Mouse (Mus musculus) MN1 (cell line): ENCODE results near the gene Olfr153.
"Not testable (repeated sequence)": the region's sequence is repeated elsewhere in the genome, so short reads cannot be mapped to it uniquely, and the experiment has no call there.

Source experiments
- DNase-seq: peaks from one replicate; pipeline ENCODE4 v3.0.0-alpha.2; 2016; ENCODE audit warnings: low spot score

Gene Olfr153

GRCm38 (mm10) chr2:87531496-87531895 is at the start of gene Olfr153:
TSS of gene Olfr153 (plus strand) at chr2:87531796.
- no peak for DNase-seq

GRCm38 (mm10) chr2:87482276-87482675 is 49.3 kb upstream of the Olfr153 start:
- DNase-seq = no peak

- not testable (repeated sequence) for DNase-seq
Measured at GRCm38 (mm10) chr2:87496993-87497392, 34.6 kb upstream of the Olfr153 start, which contains the start of gene Pramel7. TSS of gene Pramel7 (minus strand) at chr2:87497093.

- DNase-seq = no peak
Measured at GRCm38 (mm10) chr2:87506265-87506664, 25.3 kb upstream of the Olfr153 start, which contains the start of gene Pramel6. TSS of gene Pramel6 (plus strand) at chr2:87506565.

- no peak for DNase-seq
Measured at GRCm38 (mm10) chr2:87515046-87515445, 16.6 kb upstream of the Olfr153 start.

- DNase-seq = no peak
Measured at GRCm38 (mm10) chr2:87515457-87516060, 16.0 kb upstream of the Olfr153 start.

- DNase-seq = no peak
Measured at GRCm38 (mm10) chr2:87516581-87516980, 15.0 kb upstream of the Olfr153 start.

GRCm38 (mm10) chr2:87520651-87521050 is 10.9 kb upstream of the Olfr153 start:
- no peak for DNase-seq

GRCm38 (mm10) chr2:87525899-87526616 is 5.5 kb upstream of the Olfr153 start:
- DNase-seq = not testable (repeated sequence)

- no peak for DNase-seq
Measured at GRCm38 (mm10) chr2:87534826-87535225, 3.2 kb downstream of the Olfr153 start.

GRCm38 (mm10) chr2:87545442-87545841 is 13.8 kb downstream of the Olfr153 start, which contains the start of gene Olfr1128:
TSS of gene Olfr1128 (minus strand) at chr2:87545542.
- no peak for DNase-seq

GRCm38 (mm10) chr2:87573602-87574001 is 42.0 kb downstream of the Olfr153 start, which contains the start of gene Olfr1129:
TSS of gene Olfr1129 (plus strand) at chr2:87573902.
- DNase-seq = not testable (repeated sequence)
